9 mouse cellular contexts compared by ENCODE assay signal in genomic region chr11:52332421-52333118, GRCm38 (mm10). TPM values are rescaled to one million over a fixed set of nuclear protein-coding genes. Genes with fewer than 3 reads are reported as not detected.
DNase-seq lines count a peak whose midpoint lies in the region; ATAC-seq lines count a peak whose summit lies in the region.
"Had no signal": no experiment of that assay in that cellular context is flagged by ENCODE, and none has a peak within 500 bp of the region (broad histone marks: within the 10 kb centered on the region; RNA-seq: fewer than 3 reads in every experiment).

No protein-coding gene starts in this region.

- H3K4me3 ChIP-seq in embryonic facial prominence, embryonic 12.5 days, result no peak overlapping the region
- no peak overlapping the region for H3K4me3 ChIP-seq in kidney, embryonic 16.5 days (ENCODE audit: low read length)
- H3K4me3 ChIP-seq: heart, embryonic 15.5 days had no signal

- H3K4me1 ChIP-seq in embryonic facial prominence, embryonic 12.5 days, result no peaks in the 10 kb centered on the region
- peaks cover 20% of the 10 kb centered on the region for H3K4me1 ChIP-seq in kidney, embryonic 16.5 days (ENCODE audit: insufficient read depth, low read length)
- H3K4me1 ChIP-seq: heart, embryonic 15.5 days had no signal

- H3K36me3 ChIP-seq in embryonic facial prominence, embryonic 12.5 days, result no peaks in the 10 kb centered on the region
- no peaks in the 10 kb centered on the region for H3K36me3 ChIP-seq in kidney, embryonic 16.5 days (ENCODE audit: insufficient read depth, low read length)
- H3K36me3 ChIP-seq: heart, embryonic 15.5 days had no signal

- DNase-seq in right cerebral cortex, postnatal 10 days (ENCODE audit: low spot score in 2 of 2), result peak; percentile 41 to 48
- DNase-seq in right cerebral cortex, postnatal 14 days, result no peak
- DNase-seq in thymus, postnatal 4 days, result peak; percentile 55
- no peak for DNase-seq in c-Kit-positive CD71-positive TER-119-positive erythroid progenitor cells, embryonic 14.5 days (ENCODE audit: low spot score)
- no peak for DNase-seq in heart, postnatal 36 days
- no peak for DNase-seq in lung, postnatal 10 days

- H3K9me3 ChIP-seq in embryonic facial prominence, embryonic 12.5 days, result no peaks in the 10 kb centered on the region
- H3K9me3 ChIP-seq in kidney, embryonic 16.5 days (ENCODE audit: low read length), result no peaks in the 10 kb centered on the region
- H3K9me3 ChIP-seq: heart, embryonic 15.5 days had no signal

- ATAC-seq in embryonic facial prominence, embryonic 12.5 days (ENCODE audit: insufficient number of reproducible peaks, insufficient read depth, low FRiP score, low TSS enrichment), result peak; percentile 60; the same call in 1 of the 2 replicates
- ATAC-seq in kidney, embryonic 16.5 days (ENCODE audit: low FRiP score, low TSS enrichment), result peak; percentile 92

- no peak overlapping the region for H3K4me2 ChIP-seq in embryonic facial prominence, embryonic 12.5 days (replicated peaks)
- H3K4me2 ChIP-seq in kidney, embryonic 16.5 days (replicated peaks; ENCODE audit: low read depth, low read length), result no peak overlapping the region
- H3K4me2 ChIP-seq: heart, embryonic 15.5 days had no signal

- no peak overlapping the region for H3K9ac ChIP-seq in embryonic facial prominence, embryonic 12.5 days
- H3K9ac ChIP-seq in kidney, embryonic 16.5 days (replicated peaks; ENCODE audit: low read length), result no peak overlapping the region
- H3K9ac ChIP-seq: heart, embryonic 15.5 days had no signal

- H3K27ac ChIP-seq in embryonic facial prominence, embryonic 12.5 days, result no peak overlapping the region
- peak overlapping the region; percentile 1; the same call in 1 of the 2 replicates for H3K27ac ChIP-seq in kidney, embryonic 16.5 days (ENCODE audit: low read length)
- H3K27ac ChIP-seq: heart, embryonic 15.5 days had no signal

- 53% methylated on average over 16 of the region's 16 CpGs for WGBS in embryonic facial prominence, embryonic 12.5 days
- 40% methylated on average over 16 of the region's 16 CpGs for WGBS in kidney, embryonic 16.5 days

- intact Hi-C loops in heart, postnatal 36 days (cut with DNase I), result no loop called here

- no peaks in the 10 kb centered on the region for H3K27me3 ChIP-seq in embryonic facial prominence, embryonic 12.5 days
- no peaks in the 10 kb centered on the region for H3K27me3 ChIP-seq in kidney, embryonic 16.5 days (ENCODE audit: insufficient read depth, low read length)
- H3K27me3 ChIP-seq: heart, embryonic 15.5 days had no signal

RNA-seq across cellular contexts. Expression of gene Vdac1, which starts 28.1 kb away (rescaled TPM):
- polyA plus RNA-seq in embryonic facial prominence, embryonic 12.5 days (2016; fragmentation: Nextera tagmentation; extraction: Ambion mirVana), result 218 and 222 TPM in 2 replicates
- polyA plus RNA-seq in kidney, embryonic 16.5 days (2015; fragmentation: Nextera tagmentation; extraction: Ambion mirVana), result 407 and 427 TPM in 2 replicates
- 1,000 to 10,000 TPM; 1,074 to 1,088 TPM for total RNA-seq in heart, postnatal 36 days (2021)

RNA-seq across cellular contexts. Expression of gene Tcf7, which starts 49.8 kb away (rescaled TPM):
- polyA plus RNA-seq in embryonic facial prominence, embryonic 12.5 days (2016; fragmentation: Nextera tagmentation; extraction: Ambion mirVana), result 6.9 and 8.8 TPM in 2 replicates
- 5.6 and 7.1 TPM in 2 replicates for polyA plus RNA-seq in kidney, embryonic 16.5 days (2015; fragmentation: Nextera tagmentation; extraction: Ambion mirVana)
- 1 to 10 TPM in 1 of 2 experiments, under 1 TPM in 1; 0.65 to 1.2 TPM for total RNA-seq in heart, postnatal 36 days (2021)

Comparison
In these comparisons a context has a peak if more than half of its experiments do, and no peak if none do; other contexts are left out.
1. DNase-seq: peak in right cerebral cortex, postnatal 10 days (2 of 2) and thymus, postnatal 4 days (single experiment); none in right cerebral cortex, postnatal 14 days (single experiment), c-Kit-positive CD71-positive TER-119-positive erythroid progenitor cells, embryonic 14.5 days (single experiment), heart, postnatal 36 days (0 of 2) and lung, postnatal 10 days (single experiment).